Mouse (Mus musculus): ENCODE measurements at regions not wholly inside any gene's neighbourhood (a gene's known extent, or its start where the extent isn't known, plus 50 kb on each side); places are given as distances from the start of the nearest gene placed in this dataset.
A peak's percentile ranks its signal among the peaks of the same experiment; 100 is the strongest.

- Histone ChIP-seq H3K9me3 (ENCODE audit: control insufficient read depth, insufficient read depth, low read depth, low read length) (no peaks in the 10 kb centered on the region), H3K27ac (ENCODE audit: insufficient read depth, low read depth, low read length, poor library complexity, severe bottlenecking) (no peak overlapping the region), H3K36me3 (ENCODE audit: control insufficient read depth, insufficient read depth, low read length, poor library complexity, severe bottlenecking) (no peaks in the 10 kb centered on the region), H3K4me3 (ENCODE audit: insufficient read depth in 1 of 2, low read depth in 1 of 2, low read length in 2 of 2, poor library complexity in 1 of 2, severe bottlenecking in 1 of 2) (no peak overlapping the region), H3K4me1 (ENCODE audit: control insufficient read depth in 2 of 2, insufficient read depth in 2 of 2, low read length in 2 of 2, poor library complexity in 1 of 2) (no peaks in the 10 kb centered on the region), H3K9ac (ENCODE audit: insufficient read depth, low read depth, low read length, poor library complexity, severe bottlenecking) (no peak overlapping the region)
- in situ Hi-C loops (cut with MboI; ENCODE audit: low sequenced_read_pairs in 2 of 2, unreplicated experiment in 2 of 2) = no loop called here
- TF ChIP-seq ZC3H11A (IDR thresholded peaks at IDR 0.05; ENCODE audit: borderline replicate concordance, low read depth, low read length) (no peak), ZNF384 (IDR thresholded peaks at IDR 0.05; ENCODE audit: low read depth, low read length) (no peak), CHD2 (IDR thresholded peaks at IDR 0.05; ENCODE audit: low read depth, low read length) (no peak), HCFC1 (IDR thresholded peaks at IDR 0.05; ENCODE audit: borderline replicate concordance, insufficient read depth, low read length) (no peak), MAFK (IDR thresholded peaks at IDR 0.05; ENCODE audit: insufficient read depth, low read depth, low read length) (no peak)
- DNase-seq (ENCODE audit: low read depth, low spot score) = no peak
Observed at GRCm38 (mm10) chr13:64594376-64594775, 96.8 kb upstream of the Fam240b start.

- Histone ChIP-seq H3K27ac (ENCODE audit: insufficient read depth, low read depth, low read length, poor library complexity, severe bottlenecking) (no peak overlapping the region), H3K36me3 (ENCODE audit: control insufficient read depth, insufficient read depth, low read length, poor library complexity, severe bottlenecking) (no peaks in the 10 kb centered on the region), H3K4me1 (ENCODE audit: control insufficient read depth in 2 of 2, insufficient read depth in 2 of 2, low read length in 2 of 2, poor library complexity in 1 of 2) (peaks cover 0 to 6% of the 10 kb centered on the region in 2 experiments; a peak in 2 of 4 replicates), H3K4me3 (ENCODE audit: insufficient read depth in 1 of 2, low read depth in 1 of 2, low read length in 2 of 2, poor library complexity in 1 of 2, severe bottlenecking in 1 of 2) (no peak overlapping the region), H3K9me3 (ENCODE audit: control insufficient read depth, insufficient read depth, low read depth, low read length) (no peaks in the 10 kb centered on the region), H3K9ac (ENCODE audit: insufficient read depth, low read depth, low read length, poor library complexity, severe bottlenecking) (no peak overlapping the region)
- in situ Hi-C loops (cut with MboI; ENCODE audit: low sequenced_read_pairs in 2 of 2, unreplicated experiment in 2 of 2) = loop anchor here (5.0 to 10.0 kb wide), 2 partner anchors 129 to 131 kb away; no protein-coding TSS in a partner anchor
- peak; percentile 80 for TF ChIP-seq ZNF384 (IDR thresholded peaks at IDR 0.05; ENCODE audit: low read depth, low read length)
- no peak for TF ChIP-seq MAFK (IDR thresholded peaks at IDR 0.05; ENCODE audit: insufficient read depth, low read depth, low read length)
- TF ChIP-seq CHD2 (IDR thresholded peaks at IDR 0.05; ENCODE audit: low read depth, low read length) = no peak
- no peak for TF ChIP-seq HCFC1 (IDR thresholded peaks at IDR 0.05; ENCODE audit: borderline replicate concordance, insufficient read depth, low read length)
- TF ChIP-seq ZC3H11A (IDR thresholded peaks at IDR 0.05; ENCODE audit: borderline replicate concordance, low read depth, low read length) = peak; percentile 65; the same call in 1 of the 2 replicates
- DNase-seq (ENCODE audit: low read depth, low spot score) = no peak
Observed at GRCm38 (mm10) chr13:64573711-64574110, 76.1 kb upstream of the Fam240b start.

DNA sequence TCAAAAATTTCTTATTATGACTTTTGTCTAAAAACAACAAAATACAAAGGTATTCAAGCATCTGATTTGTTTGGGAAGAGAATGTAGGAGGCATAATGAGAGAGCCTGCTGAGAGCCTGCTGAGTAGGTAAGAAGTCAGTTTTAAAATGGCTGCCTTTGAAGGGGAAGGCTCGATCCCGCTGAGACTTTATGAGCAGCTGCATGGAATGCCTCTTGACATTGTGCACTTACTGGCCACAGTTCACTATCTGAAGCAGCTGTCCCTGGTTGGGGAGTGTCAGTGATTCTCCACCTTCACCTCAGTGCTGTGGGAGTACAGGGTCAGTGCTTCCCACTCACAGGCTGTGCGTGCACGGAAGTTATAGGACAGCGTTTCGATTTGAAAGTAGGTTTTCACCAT, 71.3 kb upstream of the Fam240b start:
- no peak overlapping the region for H3K9ac ChIP-seq (ENCODE audit: insufficient read depth, low read depth, low read length, poor library complexity, severe bottlenecking)
- no peak overlapping the region for H3K4me3 ChIP-seq (ENCODE audit: insufficient read depth in 1 of 2, low read depth in 1 of 2, low read length in 2 of 2, poor library complexity in 1 of 2, severe bottlenecking in 1 of 2)
- H3K27ac ChIP-seq (ENCODE audit: insufficient read depth, low read depth, low read length, poor library complexity, severe bottlenecking) = no peak overlapping the region
- in situ Hi-C loops (cut with MboI; ENCODE audit: low sequenced_read_pairs in 2 of 2, unreplicated experiment in 2 of 2) = no loop called here
- H3K4me1 ChIP-seq (ENCODE audit: control insufficient read depth in 2 of 2, insufficient read depth in 2 of 2, low read length in 2 of 2, poor library complexity in 1 of 2) = peaks cover 4 to 8% of the 10 kb centered on the region in 2 experiments; a peak in 2 of 4 replicates
- H3K9me3 ChIP-seq (ENCODE audit: control insufficient read depth, insufficient read depth, low read depth, low read length) = peaks cover 2% of the 10 kb centered on the region; the same call in 1 of the 2 replicates
- DNase-seq (ENCODE audit: low read depth, low spot score) = no peak
- no peak for TF ChIP-seq HCFC1 (IDR thresholded peaks at IDR 0.05; ENCODE audit: borderline replicate concordance, insufficient read depth, low read length)
- no peaks in the 10 kb centered on the region; the same call in 1 of the 2 replicates for H3K36me3 ChIP-seq (ENCODE audit: control insufficient read depth, insufficient read depth, low read length, poor library complexity, severe bottlenecking)

DNA sequence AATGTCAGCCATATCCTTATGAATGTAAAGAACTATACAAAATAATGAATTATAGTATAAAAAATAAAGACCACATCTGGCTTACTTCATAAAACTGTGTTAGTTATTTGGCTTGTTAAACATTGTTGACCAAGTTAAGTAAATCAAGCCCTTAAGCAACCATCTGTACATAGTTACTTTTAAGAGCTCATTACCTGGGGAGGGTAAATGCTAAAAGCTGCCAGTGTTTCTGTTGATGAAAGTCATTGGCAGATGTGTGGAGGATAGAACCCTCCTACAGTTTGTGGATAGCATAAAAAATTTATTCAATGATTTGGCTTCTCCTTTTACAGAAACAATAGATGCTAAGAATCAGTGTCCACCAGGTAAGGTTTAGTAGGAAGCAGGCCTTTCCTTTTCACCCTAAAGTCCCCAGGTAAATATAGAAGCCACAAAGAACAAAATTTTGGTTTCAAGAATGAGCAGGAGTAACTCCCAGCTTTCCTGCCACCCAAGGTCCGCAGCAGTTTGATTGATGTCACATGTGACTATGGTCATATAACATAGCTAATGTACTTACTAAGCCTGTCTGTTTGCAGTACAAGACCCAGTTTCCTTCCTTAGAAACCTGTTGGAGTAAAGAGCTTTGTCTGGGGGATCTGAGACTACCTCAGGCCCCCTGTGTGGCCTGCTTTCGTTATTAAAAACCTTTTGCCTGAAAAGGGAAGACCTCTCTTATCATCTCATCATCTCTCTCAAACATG, 69.5 kb upstream of the Fam240b start:
- H3K36me3 ChIP-seq (ENCODE audit: control insufficient read depth, insufficient read depth, low read length, poor library complexity, severe bottlenecking) = no peaks in the 10 kb centered on the region; the same call in 1 of the 2 replicates
- DNase-seq (ENCODE audit: low read depth, low spot score) = no peak
- in situ Hi-C loops (cut with MboI; ENCODE audit: low sequenced_read_pairs in 2 of 2, unreplicated experiment in 2 of 2) = no loop called here
- H3K4me1 ChIP-seq (ENCODE audit: control insufficient read depth in 2 of 2, insufficient read depth in 2 of 2, low read length in 2 of 2, poor library complexity in 1 of 2) = peaks cover 4 to 8% of the 10 kb centered on the region in 2 experiments; a peak in 2 of 4 replicates
- H3K9me3 ChIP-seq (ENCODE audit: control insufficient read depth, insufficient read depth, low read depth, low read length) = peaks cover 2% of the 10 kb centered on the region; the same call in 1 of the 2 replicates
- no peak overlapping the region for H3K4me3 ChIP-seq (ENCODE audit: insufficient read depth in 1 of 2, low read depth in 1 of 2, low read length in 2 of 2, poor library complexity in 1 of 2, severe bottlenecking in 1 of 2)
- H3K9ac ChIP-seq (ENCODE audit: insufficient read depth, low read depth, low read length, poor library complexity, severe bottlenecking) = no peak overlapping the region
- no peak overlapping the region for H3K27ac ChIP-seq (ENCODE audit: insufficient read depth, low read depth, low read length, poor library complexity, severe bottlenecking)
- no peak for TF ChIP-seq ZNF384 (IDR thresholded peaks at IDR 0.05; ENCODE audit: low read depth, low read length)
- TF ChIP-seq MAFK (IDR thresholded peaks at IDR 0.05; ENCODE audit: insufficient read depth, low read depth, low read length) = no peak
- TF ChIP-seq CHD2 (IDR thresholded peaks at IDR 0.05; ENCODE audit: low read depth, low read length) = no peak
- TF ChIP-seq ZC3H11A (IDR thresholded peaks at IDR 0.05; ENCODE audit: borderline replicate concordance, low read depth, low read length) = no peak
- no peak for TF ChIP-seq HCFC1 (IDR thresholded peaks at IDR 0.05; ENCODE audit: borderline replicate concordance, insufficient read depth, low read length)
